In the genomic region with DNA sequence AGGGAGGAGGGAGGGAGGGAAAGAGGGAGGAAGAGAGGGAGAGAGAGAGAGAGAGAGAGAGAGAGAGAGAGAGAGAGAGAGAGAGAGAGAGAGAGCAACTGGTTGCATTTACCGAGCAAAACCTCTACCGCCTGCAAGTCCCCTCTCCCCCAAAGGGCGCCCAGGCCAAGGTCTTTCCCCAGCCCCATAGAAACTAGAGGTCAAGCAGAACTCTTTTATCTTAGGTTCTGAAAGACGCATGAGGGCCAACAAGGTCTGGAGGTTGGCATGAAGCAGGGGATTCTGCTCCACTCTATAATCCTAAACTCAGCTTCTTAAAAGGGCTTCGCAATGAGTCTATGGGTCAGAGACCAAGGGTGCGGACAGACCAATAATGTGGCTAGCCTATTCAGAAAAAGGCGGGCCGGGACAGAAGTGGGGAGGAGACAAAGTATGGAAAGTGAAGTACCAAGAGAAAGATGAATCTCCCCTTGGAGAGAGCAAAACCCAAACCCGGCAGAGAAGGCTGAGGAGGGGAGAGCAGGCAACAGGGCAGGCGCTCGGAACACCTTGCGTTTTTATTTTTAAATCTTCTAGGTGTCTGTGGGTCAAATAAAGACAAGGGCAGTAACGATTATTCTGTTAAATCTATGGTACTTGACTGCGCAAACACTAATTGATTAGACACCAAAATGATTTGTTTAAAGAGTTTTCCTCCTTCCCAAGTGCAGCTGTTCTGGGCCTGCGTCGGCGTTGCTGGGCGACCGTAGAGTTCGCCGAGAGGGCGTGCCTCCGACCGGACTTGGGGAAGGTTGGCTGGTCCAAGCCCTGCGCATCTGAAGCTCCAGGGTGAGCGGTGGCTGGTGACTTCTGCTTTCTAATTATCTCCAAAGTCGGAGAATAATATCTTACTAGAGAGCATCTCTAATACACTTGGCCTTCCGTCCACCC, we compare ENCODE assay signal across 24 mouse cellular contexts. TPM values are rescaled to one million over a fixed set of nuclear protein-coding genes. Genes with fewer than 3 reads are reported as not detected.
DNase-seq lines count a peak whose midpoint lies in the region; ATAC-seq lines count a peak whose summit lies in the region.
"Had no signal": no experiment of that assay in that cellular context is flagged by ENCODE, and none has a peak within 500 bp of the region (broad histone marks: within the 10 kb centered on the region; RNA-seq: fewer than 3 reads in every experiment).

No protein-coding gene starts in this region.

- H3K27me3 ChIP-seq in forebrain, embryonic 11.5 days (ENCODE audit: control insufficient read depth, insufficient read depth, low read length), result peaks cover 94% of the 10 kb centered on the region
- H3K27me3 ChIP-seq in forebrain, embryonic 12.5 days, result peaks cover 94% of the 10 kb centered on the region
- peaks cover 100% of the 10 kb centered on the region for H3K27me3 ChIP-seq in midbrain, embryonic 10.5 days (ENCODE audit: low read depth, poor library complexity, severe bottlenecking)
- H3K27me3 ChIP-seq in midbrain, embryonic 16.5 days (ENCODE audit: control insufficient read depth, insufficient read depth, low read depth, low read length), result peaks cover 64% of the 10 kb centered on the region
- H3K27me3 ChIP-seq in limb, embryonic 10.5 days (ENCODE audit: low read depth, poor library complexity, severe bottlenecking), result peaks cover 100% of the 10 kb centered on the region

- no peaks in the 10 kb centered on the region for H3K9me3 ChIP-seq in forebrain, embryonic 11.5 days (ENCODE audit: control insufficient read depth, low read length)
- H3K9me3 ChIP-seq in forebrain, embryonic 12.5 days, result no peaks in the 10 kb centered on the region
- H3K9me3 ChIP-seq in midbrain, embryonic 10.5 days (replicated peaks), result no peaks in the 10 kb centered on the region
- no peaks in the 10 kb centered on the region for H3K9me3 ChIP-seq in midbrain, embryonic 16.5 days (replicated peaks; ENCODE audit: control insufficient read depth, low read length, poor library complexity, severe bottlenecking)
- H3K9me3 ChIP-seq in limb, embryonic 10.5 days (replicated peaks), result no peaks in the 10 kb centered on the region
- H3K9me3 ChIP-seq: embryonic facial prominence, embryonic 15.5 days; intestine, embryonic 15.5 days; kidney, embryonic 15.5 days; liver, embryonic 13.5 days had no signal

- 2% methylated on average over 28 of the region's 28 CpGs for WGBS in forebrain, embryonic 11.5 days
- WGBS in forebrain, embryonic 12.5 days, result 2% methylated on average over 28 of the region's 28 CpGs
- under 1% methylated on average over 28 of the region's 28 CpGs for WGBS in midbrain, embryonic 10.5 days
- WGBS in midbrain, embryonic 16.5 days, result 2% methylated on average over 28 of the region's 28 CpGs
- under 1% methylated on average over 28 of the region's 28 CpGs for WGBS in limb, embryonic 10.5 days

- peak; percentile 67 for DNase-seq in forebrain, embryonic 11.5 days (ENCODE audit: low spot score)
- peak; percentile 68 for DNase-seq in midbrain, embryonic 10.5 days (ENCODE audit: low spot score)
- peak; percentile 63 for DNase-seq in R1 (ENCODE audit: low read depth, low spot score)
- peak; percentile 55 for DNase-seq in limb, embryonic 10.5 days (ENCODE audit: low spot score)
- DNase-seq in gastrocnemius, postnatal 10 days, result no peak
- no peak for DNase-seq in gastrocnemius, adult 18-20 months (ENCODE audit: low spot score)
- DNase-seq: adrenal gland, postnatal 10 days; cerebellum, adult 18-20 months; liver, embryonic 13.5 days; spleen, adult 18-20 months; thymus, postnatal 25 days had no signal

- no peak for ATAC-seq in forebrain, embryonic 11.5 days (replicated peaks; ENCODE audit: low FRiP score)
- ATAC-seq in forebrain, embryonic 12.5 days (ENCODE audit: low FRiP score), result no peak
- ATAC-seq in midbrain, embryonic 16.5 days, result no peak
- ATAC-seq: forebrain, embryonic 14.5 days; intestine, embryonic 15.5 days had no signal

- no peaks in the 10 kb centered on the region for H3K36me3 ChIP-seq in forebrain, embryonic 11.5 days (ENCODE audit: control insufficient read depth, insufficient read depth, low read length)
- H3K36me3 ChIP-seq in forebrain, embryonic 12.5 days (replicated peaks), result no peaks in the 10 kb centered on the region
- H3K36me3 ChIP-seq in midbrain, embryonic 10.5 days, result no peaks in the 10 kb centered on the region
- no peaks in the 10 kb centered on the region for H3K36me3 ChIP-seq in midbrain, embryonic 16.5 days (ENCODE audit: control insufficient read depth, insufficient read depth, low read length)
- no peaks in the 10 kb centered on the region for H3K36me3 ChIP-seq in limb, embryonic 10.5 days
- H3K36me3 ChIP-seq: embryonic facial prominence, embryonic 15.5 days; intestine, embryonic 15.5 days; kidney, embryonic 15.5 days; liver, embryonic 13.5 days had no signal

- H3K4me2 ChIP-seq in forebrain, embryonic 11.5 days (ENCODE audit: low read depth, low read length, severe bottlenecking), result peak overlapping the region; percentile 3; the same call in 1 of the 2 replicates
- no peak overlapping the region for H3K4me2 ChIP-seq in forebrain, embryonic 12.5 days
- H3K4me2 ChIP-seq in midbrain, embryonic 16.5 days (ENCODE audit: low read length), result no peak overlapping the region
- H3K4me2 ChIP-seq: embryonic facial prominence, embryonic 15.5 days; intestine, embryonic 15.5 days; kidney, embryonic 15.5 days; liver, embryonic 13.5 days had no signal

- no peaks in the 10 kb centered on the region for H3K4me1 ChIP-seq in forebrain, embryonic 11.5 days (replicated peaks; ENCODE audit: control insufficient read depth, insufficient read depth, low read length)
- peaks cover 16% of the 10 kb centered on the region for H3K4me1 ChIP-seq in forebrain, embryonic 12.5 days
- H3K4me1 ChIP-seq in midbrain, embryonic 10.5 days, result peaks cover 58% of the 10 kb centered on the region
- peaks cover 3% of the 10 kb centered on the region; the same call in 1 of the 2 replicates for H3K4me1 ChIP-seq in midbrain, embryonic 16.5 days (ENCODE audit: control insufficient read depth, insufficient read depth, low read length)
- H3K4me1 ChIP-seq in limb, embryonic 10.5 days, result peaks cover 18% of the 10 kb centered on the region
- H3K4me1 ChIP-seq: liver, embryonic 13.5 days had no signal

- no peak overlapping the region for H3K9ac ChIP-seq in forebrain, embryonic 11.5 days (ENCODE audit: low read length)
- no peak overlapping the region for H3K9ac ChIP-seq in forebrain, embryonic 12.5 days
- H3K9ac ChIP-seq in midbrain, embryonic 16.5 days (ENCODE audit: low read depth, low read length), result no peak overlapping the region
- H3K9ac ChIP-seq: embryonic facial prominence, embryonic 15.5 days; intestine, embryonic 15.5 days; kidney, embryonic 15.5 days; liver, embryonic 13.5 days had no signal

- no peak overlapping the region for H3K27ac ChIP-seq in forebrain, embryonic 11.5 days (ENCODE audit: low read depth, low read length)
- H3K27ac ChIP-seq in forebrain, embryonic 12.5 days, result no peak overlapping the region
- no peak overlapping the region for H3K27ac ChIP-seq in midbrain, embryonic 10.5 days (replicated peaks)
- H3K27ac ChIP-seq in midbrain, embryonic 16.5 days (ENCODE audit: low read length), result no peak overlapping the region
- H3K27ac ChIP-seq in limb, embryonic 10.5 days, result no peak overlapping the region
- H3K27ac ChIP-seq: embryonic facial prominence, embryonic 15.5 days; intestine, embryonic 15.5 days; kidney, embryonic 15.5 days; liver, embryonic 13.5 days had no signal

- no peak overlapping the region for H3K4me3 ChIP-seq in forebrain, embryonic 11.5 days (ENCODE audit: low read depth, low read length)
- no peak overlapping the region for H3K4me3 ChIP-seq in forebrain, embryonic 12.5 days (replicated peaks)
- H3K4me3 ChIP-seq in midbrain, embryonic 10.5 days, result peak overlapping the region; percentile 21
- no peak overlapping the region for H3K4me3 ChIP-seq in midbrain, embryonic 16.5 days (ENCODE audit: low read depth, low read length)
- H3K4me3 ChIP-seq in limb, embryonic 10.5 days, result no peak overlapping the region
- H3K4me3 ChIP-seq: embryonic facial prominence, embryonic 15.5 days; intestine, embryonic 15.5 days; kidney, embryonic 15.5 days; liver, embryonic 13.5 days; myocyte had no signal

RNA-seq across cellular contexts. Expression of a gene that starts 4.9 kb away (rescaled TPM):
- 2.5 and 2.6 TPM in 2 replicates for polyA plus RNA-seq in forebrain, embryonic 11.5 days (2014; fragmentation: Nextera tagmentation; extraction: Ambion mirVana)
- 2.7 TPM in 2 replicates for polyA plus RNA-seq in forebrain, embryonic 12.5 days (2016; fragmentation: Nextera tagmentation; extraction: Ambion mirVana)
- polyA plus RNA-seq in midbrain, embryonic 10.5 days (2016; fragmentation: Nextera tagmentation; extraction: Ambion mirVana), result 10.0 and 13.4 TPM in 2 replicates
- 5.8 and 6.1 TPM in 2 replicates for polyA plus RNA-seq in midbrain, embryonic 16.5 days (2015; fragmentation: Nextera tagmentation; extraction: Ambion mirVana)
- 0.08 TPM in 1 of 2 replicates, not detected in the other for polyA plus RNA-seq in limb, embryonic 10.5 days (2016; fragmentation: Nextera tagmentation; extraction: Ambion mirVana)
- total RNA-seq in gastrocnemius, postnatal 10 days (2021), result not detected
- not detected for total RNA-seq in gastrocnemius, adult 18-20 months (2021)
- total RNA-seq: gastrocnemius, postnatal 4 days; hematopoietic stem cell, adult 5-6 weeks; megakaryocyte, adult 5-6 weeks had no signal
- polyA plus RNA-seq: heart, embryonic 14.5 days; large intestine, adult 2 months; lung, embryonic 16.5 days; myocyte had no signal

Comparison
In these comparisons a context has a peak if more than half of its experiments do, and no peak if none do; other contexts are left out.
1. DNase-seq: peak in forebrain, embryonic 11.5 days (single experiment), midbrain, embryonic 10.5 days (single experiment), R1 (single experiment) and limb, embryonic 10.5 days (single experiment); none in gastrocnemius, postnatal 10 days (single experiment) and gastrocnemius, adult 18-20 months (single experiment).